Mouse (Mus musculus) cerebellum, adult 11-12 months (tissue): ENCODE measurements around the gene Olfr452.

ENCODE experiments used
- DNase-seq: peaks from one replicate; pipeline ENCODE4 v3.0.0; 2022

The Olfr452 gene

GRCm38 (mm10) chr6:42784793-42785192 lies at the start of gene Olfr452:
Gene Olfr452, plus strand, starts transcription at chr6:42785093.
- no peak for DNase-seq

GRCm38 (mm10) chr6:42739071-42739470 lies 45.8 kb upstream of the Olfr452 start, which contains the start of gene Olfr453:
Gene Olfr453, plus strand, starts transcription at chr6:42739371.
- DNase-seq = no peak

- DNase-seq = no peak
Observed at GRCm38 (mm10) chr6:42742303-42742702, 42.6 kb upstream of the Olfr452 start.

- no peak for DNase-seq
Observed at GRCm38 (mm10) chr6:42747846-42748245, 37.0 kb upstream of the Olfr452 start.

- no peak for DNase-seq
Observed at GRCm38 (mm10) chr6:42756104-42756503, 28.8 kb upstream of the Olfr452 start, which contains the start of gene Olfr38. Gene Olfr38, plus strand, starts transcription at chr6:42756404.

- no peak for DNase-seq
Observed at GRCm38 (mm10) chr6:42777066-42777465, 7.8 kb upstream of the Olfr452 start.

GRCm38 (mm10) chr6:42790247-42790948 lies 5.5 kb downstream of the Olfr452 start:
- no peak for DNase-seq

GRCm38 (mm10) chr6:42790949-42791556 lies 6.2 kb downstream of the Olfr452 start:
- no peak for DNase-seq

GRCm38 (mm10) chr6:42794982-42795381 lies 10.1 kb downstream of the Olfr452 start:
- no peak for DNase-seq

GRCm38 (mm10) chr6:42811639-42812038 lies 26.7 kb downstream of the Olfr452 start, which contains the start of gene Olfr450:
Gene Olfr450, plus strand, starts transcription at chr6:42811939.
- DNase-seq = no peak

- DNase-seq = no peak
Observed at GRCm38 (mm10) chr6:42834084-42834483, 49.2 kb downstream of the Olfr452 start, which contains the start of gene Olfr449. Gene Olfr449, plus strand, starts transcription at chr6:42834384.
